Mouse (Mus musculus): ENCODE measurements around the gene Foxp1. TPM values are rescaled to one million over a fixed set of nuclear protein-coding genes. Genes with fewer than 3 reads are reported as not detected.

The Foxp1 gene
- total RNA-seq, 2 experiments from 2014 or later, result 142 TPM

DNA sequence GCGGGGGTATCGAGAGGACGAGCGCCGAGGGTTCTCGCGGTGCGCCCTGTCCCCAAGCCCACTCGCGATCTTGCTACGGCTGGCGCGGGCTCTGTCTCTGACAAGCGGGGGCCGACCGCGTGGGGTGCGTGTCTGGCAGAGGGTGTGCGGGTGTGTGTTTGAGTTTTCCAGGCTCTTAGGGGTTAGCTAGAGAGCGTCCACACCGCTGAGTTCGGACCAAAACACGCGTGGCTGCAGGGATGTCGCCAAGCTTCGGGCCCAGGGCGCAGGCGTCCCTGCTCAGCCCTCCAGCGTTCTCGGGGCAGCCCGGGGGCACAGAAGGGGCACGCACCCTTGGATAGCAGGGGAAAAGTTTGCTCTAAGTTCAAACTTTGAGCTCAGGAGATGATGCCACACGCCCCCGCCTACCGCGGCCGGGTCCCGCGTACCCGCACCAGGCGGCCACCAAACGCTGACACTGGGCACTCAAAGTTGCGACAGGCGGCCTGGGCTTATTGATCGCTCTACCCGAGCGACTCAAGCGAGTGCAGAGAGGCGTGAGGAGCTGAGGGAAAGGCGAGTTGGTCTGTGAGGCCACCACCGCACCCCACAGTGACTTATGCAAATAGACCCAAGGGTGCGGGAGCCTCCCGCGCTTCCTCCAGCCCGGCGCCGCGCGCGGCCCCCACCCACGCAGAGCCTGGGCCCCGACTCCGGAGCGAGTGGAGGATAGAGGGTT, 721 bp downstream of the Foxp1 start:
- intact Hi-C loops (cut with DNase I), result loop anchor here (5.0 to 10.0 kb wide), 5 partner anchors 34 to 997 kb away; no protein-coding TSS in a partner anchor
- peak; percentile 60 to 67 for DNase-seq (ENCODE audit: low spot score in 2 of 2)

- DNase-seq (ENCODE audit: low spot score in 2 of 2), result peak; percentile 60 to 62
- intact Hi-C loops (cut with DNase I), result loop anchor here (5.0 to 10.0 kb wide), 5 partner anchors 34 to 996 kb away; no protein-coding TSS in a partner anchor
Measured at GRCm38 (mm10) chr6:99521038-99521640, 1.4 kb downstream of the Foxp1 start.

GRCm38 (mm10) chr6:99520676-99521037, 1.9 kb downstream of the Foxp1 start:
- no peak for DNase-seq (ENCODE audit: low spot score in 2 of 2)
- intact Hi-C loops (cut with DNase I), result loop anchor here (5.0 to 10.0 kb wide), 5 partner anchors 33 to 996 kb away; no protein-coding TSS in a partner anchor

- peak; percentile 35 to 38 for DNase-seq (ENCODE audit: low spot score in 2 of 2)
- intact Hi-C loops (cut with DNase I), result loop anchor here (5.0 to 10.0 kb wide), 5 partner anchors 33 to 995 kb away; no protein-coding TSS in a partner anchor
Measured at GRCm38 (mm10) chr6:99519806-99520675, 2.5 kb downstream of the Foxp1 start.

DNA sequence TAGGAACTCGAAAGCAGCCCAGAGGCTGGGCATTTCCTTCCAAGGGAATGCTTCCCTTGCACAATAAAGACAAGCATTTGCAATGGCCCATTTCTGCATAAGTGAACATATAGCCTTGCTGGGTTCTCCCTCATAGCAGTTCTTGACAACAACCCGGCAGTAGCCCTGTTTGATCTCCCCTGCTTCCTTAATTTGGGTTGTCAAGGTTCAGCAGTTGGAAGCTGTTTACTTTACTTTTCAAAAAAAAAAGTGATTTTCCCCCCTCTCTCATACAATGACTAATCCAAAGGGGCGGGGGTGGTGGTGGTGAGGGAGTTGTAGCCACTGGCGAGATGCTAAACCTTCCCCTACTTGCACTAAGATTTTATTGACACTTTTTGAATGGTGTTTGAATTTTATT, 3.5 kb downstream of the Foxp1 start:
- intact Hi-C loops (cut with DNase I), result no loop called here
- no peak for DNase-seq (ENCODE audit: low spot score in 2 of 2)

- intact Hi-C loops (cut with DNase I), result no loop called here
- no peak for DNase-seq (ENCODE audit: low spot score in 2 of 2)
Measured at GRCm38 (mm10) chr6:99515667-99516199, 6.8 kb downstream of the Foxp1 start.

- no peak for DNase-seq (ENCODE audit: low spot score in 2 of 2)
- intact Hi-C loops (cut with DNase I), result no loop called here
Measured at GRCm38 (mm10) chr6:99511862-99512261, 10.7 kb downstream of the Foxp1 start.

DNA sequence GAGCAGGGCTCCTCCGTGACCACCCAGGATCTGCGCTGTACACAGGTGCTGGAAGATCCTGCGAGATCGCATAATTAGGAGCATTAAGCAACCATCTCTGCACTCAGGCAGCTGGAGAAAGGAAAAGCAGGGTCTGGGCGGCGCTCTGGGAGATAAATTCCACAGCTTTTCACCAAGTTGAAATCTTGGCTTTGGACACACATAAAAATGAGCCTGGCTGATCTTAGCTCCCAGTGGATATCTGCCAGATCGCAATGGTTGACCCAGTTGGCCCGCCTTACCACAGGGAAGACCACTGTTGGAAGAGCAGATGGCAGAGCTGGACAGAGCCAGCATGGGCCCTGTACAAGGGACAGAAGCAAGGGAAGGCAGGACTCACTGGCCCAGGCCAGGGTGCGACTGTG, 13.3 kb downstream of the Foxp1 start:
- intact Hi-C loops (cut with DNase I), result no loop called here
- DNase-seq (ENCODE audit: low spot score in 2 of 2), result no peak

DNA sequence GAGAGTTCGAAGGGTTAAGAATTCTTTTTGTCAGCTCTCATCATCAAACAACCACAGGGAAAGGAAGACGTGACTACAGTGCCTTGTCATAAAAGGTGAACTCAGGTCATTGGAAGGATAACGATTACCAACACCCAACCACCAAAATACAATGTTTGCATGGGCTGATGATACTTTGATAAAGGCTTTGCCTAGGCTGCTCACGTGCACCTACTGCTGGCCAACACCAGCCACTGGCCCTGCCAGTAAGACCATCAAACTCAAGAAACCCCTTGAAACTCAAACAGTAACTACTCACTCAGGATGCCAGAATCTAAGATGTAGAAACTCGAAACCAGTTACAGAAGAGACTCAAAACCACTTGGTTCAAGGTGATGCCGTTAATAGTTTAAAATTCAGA, 15.7 kb downstream of the Foxp1 start:
- DNase-seq (ENCODE audit: low spot score in 2 of 2), result no peak
- intact Hi-C loops (cut with DNase I), result no loop called here

DNA sequence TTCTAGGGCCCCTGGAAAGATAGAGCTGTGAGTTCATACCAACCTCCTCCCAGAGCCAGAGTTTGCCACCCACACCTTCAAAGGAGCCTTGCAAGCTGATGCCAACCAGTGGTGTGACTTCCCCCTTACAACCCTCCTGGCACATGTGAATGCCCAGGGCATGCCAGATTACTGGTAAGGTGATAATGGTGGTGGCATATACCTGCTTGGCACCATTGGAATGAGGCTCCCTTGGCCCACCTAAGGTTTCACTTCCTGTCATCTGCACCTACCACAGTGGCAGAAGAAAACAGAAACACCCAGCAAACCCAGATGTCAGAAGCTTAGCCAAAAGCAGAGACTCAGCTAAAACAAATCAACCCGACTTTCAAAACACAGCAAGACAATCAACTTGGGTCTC, 18.8 kb downstream of the Foxp1 start:
- no peak for DNase-seq (ENCODE audit: low spot score in 2 of 2)
- intact Hi-C loops (cut with DNase I), result no loop called here

DNA sequence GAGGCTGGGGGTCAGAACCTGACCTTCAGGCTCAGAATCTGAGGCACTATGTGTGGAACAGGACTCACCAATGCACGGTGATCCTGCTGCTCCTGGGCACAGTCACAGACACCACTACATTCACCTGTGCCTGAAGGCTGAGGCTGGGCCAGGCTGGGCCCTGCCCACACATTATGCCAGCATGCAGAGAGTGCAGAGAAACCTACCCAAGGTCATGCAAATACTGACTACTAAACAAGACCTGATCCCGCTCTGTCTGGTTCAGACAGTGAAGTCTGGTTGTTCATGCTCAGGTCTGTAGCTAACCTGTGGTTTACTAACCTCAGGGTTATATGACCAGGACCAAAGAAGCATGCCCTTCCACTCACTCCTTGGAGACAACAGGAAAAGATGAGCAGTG, 19.8 kb downstream of the Foxp1 start:
- intact Hi-C loops (cut with DNase I), result no loop called here
- no peak for DNase-seq (ENCODE audit: low spot score in 2 of 2)

DNA sequence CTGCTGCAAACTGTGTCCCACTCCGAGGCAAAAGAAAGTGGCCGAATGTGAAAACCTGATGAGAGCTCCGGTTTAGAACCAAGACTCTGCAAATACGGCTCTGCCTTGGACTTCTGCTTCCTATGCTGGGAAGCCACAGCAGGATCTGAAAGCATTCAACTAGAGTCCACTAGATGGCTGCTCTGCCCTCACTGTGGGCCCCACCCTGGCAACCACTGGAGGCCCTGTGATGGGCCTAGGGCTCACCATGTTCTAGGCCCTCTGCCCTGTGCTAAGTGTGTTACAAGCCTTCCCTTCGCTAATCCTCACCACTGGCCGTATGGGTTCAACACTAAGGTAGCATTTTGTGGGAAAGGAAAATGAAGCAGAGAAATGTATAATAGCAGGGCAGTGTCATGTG, 20.2 kb downstream of the Foxp1 start:
- intact Hi-C loops (cut with DNase I), result no loop called here
- no peak for DNase-seq (ENCODE audit: low spot score in 2 of 2)

- DNase-seq (ENCODE audit: low spot score in 2 of 2), result no peak
- intact Hi-C loops (cut with DNase I), result no loop called here
Measured at GRCm38 (mm10) chr6:99500570-99501270, 21.8 kb downstream of the Foxp1 start.

DNA sequence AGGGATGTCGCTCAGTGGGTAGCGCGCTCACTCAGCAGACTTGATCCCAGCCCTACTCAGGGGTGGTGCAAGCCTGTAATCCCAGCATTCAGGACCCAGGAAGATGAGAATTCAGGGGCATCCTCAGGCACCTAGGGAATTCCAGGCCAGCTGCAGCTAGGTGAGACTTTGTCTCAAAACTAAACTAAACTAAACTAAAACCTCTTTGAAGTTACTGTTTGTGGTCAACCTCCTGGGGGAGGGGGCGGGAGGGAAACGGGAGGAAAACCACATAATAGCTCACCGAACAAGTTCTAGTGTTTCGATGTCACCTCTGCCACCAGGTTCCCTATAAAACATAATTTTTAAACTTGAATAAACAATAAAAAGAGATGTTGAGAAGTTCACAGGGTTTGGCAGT, 24.4 kb downstream of the Foxp1 start:
- intact Hi-C loops (cut with DNase I), result no loop called here
- no peak for DNase-seq (ENCODE audit: low spot score in 2 of 2)

GRCm38 (mm10) chr6:99496114-99496513, 26.4 kb downstream of the Foxp1 start:
- intact Hi-C loops (cut with DNase I), result no loop called here
- DNase-seq (ENCODE audit: low spot score in 2 of 2), result no peak

GRCm38 (mm10) chr6:99492937-99493336, 29.6 kb downstream of the Foxp1 start:
- DNase-seq (ENCODE audit: low spot score in 2 of 2), result no peak
- intact Hi-C loops (cut with DNase I), result no loop called here

GRCm38 (mm10) chr6:99491979-99492544, 30.5 kb downstream of the Foxp1 start:
- intact Hi-C loops (cut with DNase I), result no loop called here
- DNase-seq (ENCODE audit: low spot score in 2 of 2), result no peak

GRCm38 (mm10) chr6:99491146-99491545, 31.4 kb downstream of the Foxp1 start:
- intact Hi-C loops (cut with DNase I), result no loop called here
- no peak for DNase-seq (ENCODE audit: low spot score in 2 of 2)
